Mouse (Mus musculus): Measurements from ENCODE around the gene Abca17. TPM values are rescaled to one million over a fixed set of nuclear protein-coding genes. Genes with fewer than 3 reads are reported as not detected.

Gene Abca17
- not detected in 2 replicates for polyA plus RNA-seq (2012; rRNA removed)

DNA sequence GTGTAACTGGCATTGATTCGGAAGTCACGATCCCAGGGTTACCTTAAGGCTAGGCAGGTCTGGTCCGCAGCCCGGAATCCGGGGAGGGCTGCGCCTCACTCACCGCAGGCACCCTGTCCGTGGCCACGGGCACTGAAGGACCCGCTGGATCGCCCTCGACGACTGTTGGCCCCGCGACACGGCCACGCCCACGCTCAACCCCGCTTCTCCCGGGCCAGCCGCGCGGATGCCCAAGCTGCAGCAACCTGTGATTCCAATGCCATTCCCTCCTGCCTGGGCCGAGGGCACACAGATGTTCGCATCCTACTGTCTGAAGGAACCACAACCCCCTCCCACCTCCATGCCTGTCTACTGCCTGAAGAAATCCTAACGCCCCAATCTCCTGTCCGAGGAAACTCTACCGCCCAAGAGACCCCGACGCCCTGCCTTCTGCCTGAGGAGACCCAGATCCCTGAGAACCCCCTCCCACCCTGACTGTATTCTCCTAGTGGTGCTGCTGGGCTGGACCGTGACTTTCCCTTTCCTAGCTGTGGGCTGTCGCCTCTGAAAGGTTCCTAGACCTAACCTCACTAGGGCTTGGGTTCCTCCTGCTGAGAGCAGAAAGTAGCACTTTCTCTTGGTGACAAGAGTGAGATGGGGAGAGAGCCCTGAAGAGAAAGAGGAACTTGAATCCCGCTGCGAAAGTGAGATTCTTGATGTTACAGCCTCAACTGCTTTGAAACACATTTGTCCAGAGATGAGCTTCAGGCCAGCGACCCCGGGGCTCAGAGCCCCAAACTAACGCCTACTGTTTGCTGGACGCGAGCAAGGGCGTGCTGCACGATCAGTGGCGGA is at the start of gene Abca17:
Gene Abca17, minus strand, starts transcription at position 143 of the 834 bp plus-strand sequence.

DNA sequence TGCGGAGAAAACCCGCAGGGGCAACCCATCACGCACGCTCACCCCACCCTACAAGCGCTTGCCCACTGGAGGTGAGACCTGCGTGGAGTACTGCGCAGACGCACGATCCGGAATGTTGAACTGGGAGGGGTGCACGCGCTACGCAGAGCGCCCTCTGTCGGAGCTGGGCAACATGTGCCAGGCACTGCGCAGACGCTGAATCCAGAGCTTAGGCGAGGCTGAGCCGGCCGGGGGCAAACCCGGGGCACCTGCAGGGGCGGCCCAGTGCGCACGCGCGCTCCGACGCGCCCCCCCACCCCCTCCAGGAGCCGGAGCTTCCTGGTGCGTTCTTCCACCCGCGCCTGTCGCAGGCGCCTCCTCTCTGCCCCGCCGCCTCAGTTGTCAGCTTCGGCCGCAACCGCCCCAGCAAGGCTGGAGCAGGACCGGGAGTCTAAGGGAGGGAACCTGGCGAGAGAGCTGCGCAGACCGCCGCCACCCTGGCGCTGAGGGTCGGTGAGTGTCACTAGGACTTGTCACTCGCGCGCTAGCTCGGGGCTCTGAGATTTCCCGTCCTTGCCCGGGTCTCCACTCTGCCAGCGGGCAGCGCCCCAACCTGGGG is 991 bp upstream of the Abca17 start, which contains the start of gene Abca3:
Gene Abca3, plus strand, starts transcription at position 191 of the 598 bp plus-strand sequence.

DNA sequence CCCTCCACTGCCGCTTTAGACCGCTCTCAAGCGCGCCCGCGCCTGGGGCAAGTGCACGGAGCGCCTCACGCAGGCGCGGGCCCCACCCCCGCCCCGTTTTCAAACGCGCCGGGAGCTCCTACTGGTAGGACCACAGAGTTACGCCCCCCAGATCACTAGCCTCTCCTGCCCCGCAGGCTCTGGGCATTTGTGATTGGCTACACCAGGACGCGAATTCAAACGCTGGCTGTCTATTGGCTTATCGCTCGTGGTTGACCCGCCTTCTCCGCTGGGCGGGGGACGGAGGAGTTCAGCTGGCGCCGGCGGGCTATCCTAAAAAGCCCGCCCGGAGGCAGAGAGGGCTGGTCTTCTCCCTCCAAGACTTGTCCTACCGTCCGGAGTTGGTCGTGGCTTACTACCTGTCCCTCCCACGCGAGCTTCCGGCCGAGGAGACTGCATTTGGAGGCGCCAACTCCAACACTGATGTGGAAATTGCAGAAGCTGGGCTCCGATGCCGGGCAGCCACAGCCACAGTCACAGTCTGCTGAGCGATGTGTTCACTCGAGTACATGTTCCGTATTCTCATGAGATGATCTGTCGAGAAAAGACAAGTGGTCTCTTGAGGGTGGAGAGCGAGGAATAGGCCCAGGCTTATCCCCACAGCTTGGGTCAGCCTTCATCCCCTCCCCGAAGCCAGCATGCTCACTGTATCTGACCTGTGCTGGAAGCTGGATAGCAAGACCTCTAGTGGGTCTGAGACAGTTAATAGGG is 99.4 kb downstream of the Abca17 start, which contains the start of gene Ccnf:
Gene Ccnf, minus strand, starts transcription at position 165 of the 750 bp plus-strand sequence.

DNA sequence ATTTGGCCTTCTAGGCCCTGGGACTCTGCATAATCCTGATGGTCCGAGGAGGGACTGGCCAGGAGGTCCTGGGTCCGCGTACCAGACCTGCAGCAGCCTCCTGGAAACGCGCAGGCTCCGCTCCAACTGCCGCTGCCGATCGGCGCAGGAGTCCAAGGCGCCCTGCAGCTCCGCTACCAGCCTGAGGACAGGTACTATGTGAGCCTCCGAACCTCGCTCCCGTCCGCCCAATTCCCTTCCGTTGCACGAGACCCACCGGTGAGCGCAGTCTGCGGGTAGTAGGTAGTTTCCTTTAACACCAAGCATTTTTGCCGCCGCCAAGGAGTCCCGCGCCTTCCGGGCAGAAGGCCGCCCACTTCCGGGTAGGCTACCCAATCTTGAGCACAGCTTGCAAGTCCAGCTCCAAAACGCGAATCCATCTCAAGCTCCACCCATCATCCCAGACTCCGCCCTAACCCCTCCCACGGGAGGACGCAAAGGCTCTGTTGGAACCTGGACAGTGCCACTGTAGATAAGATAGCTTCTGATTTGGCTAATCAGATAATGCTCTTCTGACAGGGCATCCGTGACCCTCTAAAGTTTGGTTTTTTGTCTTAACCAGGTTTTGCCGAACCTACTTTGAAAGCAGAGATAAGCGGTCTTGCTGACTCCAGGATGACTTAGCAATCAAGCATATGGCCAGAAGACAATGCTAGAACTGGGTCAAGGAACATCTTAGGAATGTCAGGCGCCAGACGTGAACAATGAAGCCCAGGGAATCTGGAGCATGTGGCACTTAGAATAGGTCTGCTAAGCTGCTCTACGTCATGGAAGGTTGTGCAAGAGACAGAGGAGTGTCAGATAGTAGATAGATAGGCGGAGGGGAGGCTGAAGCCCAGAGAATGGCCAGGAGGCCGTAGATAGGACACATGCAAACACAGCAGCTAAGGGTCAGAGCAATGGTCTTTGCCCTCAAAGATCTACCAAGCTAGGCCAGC is 130.1 kb downstream of the Abca17 start, which contains the start of gene Tedc2:
Gene Tedc2, minus strand, starts transcription at position 417 of the 977 bp plus-strand sequence.

Other genes with a start within 250 kb of the Abca17 start
- gene Pdpk1, start 200.1 kb downstream of the Abca17 start, polyA plus RNA-seq (2012; rRNA removed): 21.1 and 22.9 TPM in 2 replicates
- 80.4 and 91.4 TPM in 2 replicates for gene Amdhd2, start 187.3 kb downstream of the Abca17 start, polyA plus RNA-seq (2012; rRNA removed)
- 1,050 and 1,217 TPM in 2 replicates for gene Atp6v0c, start 181.4 kb downstream of the Abca17 start, polyA plus RNA-seq (2012; rRNA removed)
- gene Tbc1d24, start 145.5 kb downstream of the Abca17 start, polyA plus RNA-seq (2012; rRNA removed): 41.6 and 41.7 TPM in 2 replicates
- gene Ntn3, start 141.5 kb downstream of the Abca17 start, polyA plus RNA-seq (2012; rRNA removed): 10.8 and 13.0 TPM in 2 replicates
- gene Tedc2, start 130.2 kb downstream of the Abca17 start, polyA plus RNA-seq (2012; rRNA removed): 22.5 and 22.7 TPM in 2 replicates
- 9.7 and 17.0 TPM in 2 replicates for gene Ccnf, start 99.6 kb downstream of the Abca17 start, polyA plus RNA-seq (2012; rRNA removed)
- gene Abca3, start 882 bp upstream of the Abca17 start, polyA plus RNA-seq (2012; rRNA removed): 31.5 and 35.2 TPM in 2 replicates
- 153 and 155 TPM in 2 replicates for gene Rnps1, start 63.5 kb upstream of the Abca17 start, polyA plus RNA-seq (2012; rRNA removed)
- 124 and 139 TPM in 2 replicates for gene Eci1, start 75.6 kb upstream of the Abca17 start, polyA plus RNA-seq (2012; rRNA removed)
- gene Dnase1l2, start 92.0 kb upstream of the Abca17 start, polyA plus RNA-seq (2012; rRNA removed): 7.9 and 13.4 TPM in 2 replicates
- 146 and 150 TPM in 2 replicates for gene E4f1, start 119.2 kb upstream of the Abca17 start, polyA plus RNA-seq (2012; rRNA removed)
- 123 and 142 TPM in 2 replicates for gene Pgp, start 119.3 kb upstream of the Abca17 start, polyA plus RNA-seq (2012; rRNA removed)
- 0.92 and 1.0 TPM in 2 replicates for gene Bricd5, start 122.8 kb upstream of the Abca17 start, polyA plus RNA-seq (2012; rRNA removed)
- 40.6 and 58.0 TPM in 2 replicates for gene Mlst8, start 128.0 kb upstream of the Abca17 start, polyA plus RNA-seq (2012; rRNA removed)
- 49.0 and 53.5 TPM in 2 replicates for gene Caskin1, start 137.5 kb upstream of the Abca17 start, polyA plus RNA-seq (2012; rRNA removed)
- gene Traf7, start 176.9 kb upstream of the Abca17 start, polyA plus RNA-seq (2012; rRNA removed): 253 and 318 TPM in 2 replicates
- gene Rab26, start 183.1 kb upstream of the Abca17 start, polyA plus RNA-seq (2012; rRNA removed): 0.71 and 1.4 TPM in 2 replicates
- 158 and 173 TPM in 2 replicates for gene Pkd1, start 198.8 kb upstream of the Abca17 start, polyA plus RNA-seq (2012; rRNA removed)

All from ovary, adult 2 months (tissue).